Mouse (Mus musculus) cortical plate, adult 2 months (tissue): ENCODE data around the gene Tbc1d1.

Experiments
- CTCF ChIP-seq: fragments of 200-500 bp; IDR thresholded peaks from 2 replicates; pipeline ENCODE4 v1.5.1; 2011; ENCODE audit warnings: mild to moderate bottlenecking, control low read depth, low read length; ENCODE audit not compliant: insufficient read depth; ENCODE audit errors: extremely low read depth
- POLR2A ChIP-seq: fragments of 200-500 bp; IDR thresholded peaks from 2 replicates; pipeline ENCODE4 v1.6.1; 2011; ENCODE audit warnings: mild to moderate bottlenecking, low read length, control low read depth; ENCODE audit not compliant: insufficient read depth; ENCODE audit errors: extremely low read depth

DNA sequence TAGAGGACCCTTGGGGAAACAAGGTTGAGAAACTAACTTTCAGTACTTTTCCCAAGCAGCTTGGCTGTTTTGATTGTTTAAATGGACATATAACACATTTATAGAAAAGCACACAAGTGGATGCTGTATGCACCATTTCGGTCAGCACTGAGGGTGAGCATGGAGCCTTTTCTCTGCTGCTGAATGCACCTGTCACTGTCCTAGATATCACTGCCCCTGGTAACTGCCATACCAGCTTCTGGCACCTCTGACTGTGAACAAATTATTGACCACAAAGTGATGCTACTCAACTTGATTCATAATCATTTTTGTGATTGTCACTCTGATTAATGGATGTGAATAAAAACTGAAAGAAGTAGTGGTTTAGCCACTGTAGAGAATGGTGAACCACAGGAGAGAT is 117.4 kb downstream of the Tbc1d1 start:
- TF ChIP-seq CTCF, result no peak
- TF ChIP-seq POLR2A, result no peak
